Mouse (Mus musculus) fat pad, adult 2 months (tissue): ENCODE measurements at regions not wholly inside any gene's neighbourhood (a gene's known extent, or its start where the extent isn't known, plus 50 kb on each side); places are given as distances from the start of the nearest gene placed in this dataset.
A peak's percentile ranks its signal among the peaks of the same experiment; 100 is the strongest.

ENCODE experiments used
- DNase-seq: peaks from one replicate; pipeline ENCODE4 v3.0.0-alpha.2; 2011; ENCODE audit warnings: low read depth, low spot score; ENCODE audit errors: extremely low read depth

- DNase-seq, result no peak
Measured at GRCm38 (mm10) chr12:99039497-99040322, 119.3 kb downstream of the Ttc8 start.

- no peak for DNase-seq
Measured at GRCm38 (mm10) chr12:99041606-99042005, 121.2 kb downstream of the Ttc8 start.

GRCm38 (mm10) chr12:99042918-99043862 is 122.8 kb downstream of the Ttc8 start:
- no peak for DNase-seq

GRCm38 (mm10) chr12:99044477-99044876 is 124.1 kb downstream of the Ttc8 start:
- no peak for DNase-seq

GRCm38 (mm10) chr12:99050426-99050825 is 130.1 kb downstream of the Ttc8 start:
- DNase-seq, result no peak

GRCm38 (mm10) chr12:99052599-99052998 is 132.2 kb downstream of the Ttc8 start:
- no peak for DNase-seq

GRCm38 (mm10) chr12:99057521-99057920 is 137.1 kb downstream of the Ttc8 start:
- DNase-seq, result no peak

- no peak for DNase-seq
Measured at GRCm38 (mm10) chr12:99058916-99059315, 138.5 kb downstream of the Ttc8 start.

GRCm38 (mm10) chr12:99059491-99059890 is 139.1 kb downstream of the Ttc8 start:
- DNase-seq, result no peak

- no peak for DNase-seq
Measured at GRCm38 (mm10) chr12:99060702-99061101, 140.3 kb downstream of the Ttc8 start.

GRCm38 (mm10) chr12:99063441-99063840 is 143.1 kb downstream of the Ttc8 start:
- no peak for DNase-seq

- no peak for DNase-seq
Measured at GRCm38 (mm10) chr12:99063885-99064284, 143.5 kb downstream of the Ttc8 start.

- DNase-seq, result no peak
Measured at GRCm38 (mm10) chr12:99067962-99068361, 147.6 kb downstream of the Ttc8 start.

GRCm38 (mm10) chr12:99073766-99074165 is 153.4 kb downstream of the Ttc8 start:
- no peak for DNase-seq

GRCm38 (mm10) chr12:99077366-99077765 is 157.0 kb downstream of the Ttc8 start:
- no peak for DNase-seq

- DNase-seq, result peak; percentile 84
Measured at GRCm38 (mm10) chr12:99079873-99080272, 159.5 kb downstream of the Ttc8 start.

GRCm38 (mm10) chr12:99083616-99084015 is 163.2 kb downstream of the Ttc8 start:
- no peak for DNase-seq

GRCm38 (mm10) chr12:99084144-99084543 is 163.8 kb downstream of the Ttc8 start:
- no peak for DNase-seq

GRCm38 (mm10) chr12:99087286-99087685 is 166.9 kb downstream of the Ttc8 start:
- DNase-seq, result no peak

GRCm38 (mm10) chr12:99091770-99092169 is 171.4 kb downstream of the Ttc8 start:
- DNase-seq, result no peak

GRCm38 (mm10) chr12:99093151-99093550 is 172.8 kb downstream of the Ttc8 start:
- DNase-seq, result no peak

- no peak for DNase-seq
Measured at GRCm38 (mm10) chr12:99093989-99094388, 173.6 kb downstream of the Ttc8 start.
